19 mouse cellular contexts compared by ENCODE assay signal in the genomic region with DNA sequence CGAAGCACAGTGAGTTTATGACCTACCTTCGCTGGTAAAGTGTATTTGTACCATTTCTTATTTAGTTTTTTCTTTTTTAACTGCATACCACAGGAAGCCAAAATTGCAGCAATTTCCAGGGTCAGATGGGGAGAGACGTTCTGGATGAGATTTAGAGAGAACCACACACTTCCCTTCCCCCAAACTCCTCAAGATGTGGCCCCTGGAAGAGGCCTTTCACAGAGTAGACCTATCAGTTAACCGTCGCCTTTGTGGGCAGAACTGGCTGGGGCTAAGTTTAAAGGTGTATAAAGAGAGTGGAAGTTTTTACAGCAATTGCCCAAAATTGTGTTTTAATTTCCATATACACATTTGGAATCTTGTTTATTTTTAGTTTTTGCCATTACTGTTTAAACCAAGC.
"Had no signal": no experiment of that assay in that cellular context is flagged by ENCODE, and none has a peak within 500 bp of the region (broad histone marks: within the 10 kb centered on the region; RNA-seq: fewer than 3 reads in every experiment).

No protein-coding gene starts in this region.

- H3K4me3 ChIP-seq: layer of hippocampus, adult 2 months; left cerebral cortex, adult 2 months; limb, embryonic 12.5 days; liver, embryonic 13.5 days; megakaryocyte, embryonic 14.5 days; midbrain, embryonic 10.5 days; midbrain, embryonic 13.5 days had no signal

- DNase-seq: kidney, adult 18-20 months; kidney, adult 9 months; kidney, postnatal 14 days; layer of hippocampus, adult 9-11 months; layer of hippocampus, postnatal 36 days; liver, embryonic 13.5 days; lung, embryonic 14.5 days; thymus, postnatal 36 days had no signal

- ATAC-seq: intestine, embryonic 16.5 days; lung, postnatal 0 days; midbrain, embryonic 13.5 days; midbrain, embryonic 16.5 days had no signal

- H3K27ac ChIP-seq: layer of hippocampus, adult 2 months; left cerebral cortex, adult 2 months; limb, embryonic 12.5 days; liver, embryonic 13.5 days; macrophage; midbrain, embryonic 10.5 days; midbrain, embryonic 13.5 days; stomach, postnatal 0 days had no signal
